15 mouse cellular contexts compared by ENCODE assay signal in genomic region chr17:26115205-26115898, GRCm38 (mm10). TPM values are rescaled to one million over a fixed set of nuclear protein-coding genes. Genes with fewer than 3 reads are reported as not detected.
DNase-seq lines count a peak whose midpoint lies in the region; ATAC-seq and TF ChIP-seq lines count a peak whose summit lies in the region.
"Had no signal": no experiment of that assay in that cellular context is flagged by ENCODE, and none has a peak within 500 bp of the region (broad histone marks: within the 10 kb centered on the region; RNA-seq: fewer than 3 reads in every experiment).

No protein-coding gene starts in this region.

- ATAC-seq in megakaryocyte-erythroid progenitor cell, adult 5-6 weeks (replicated peaks; ENCODE audit: low FRiP score, low TSS enrichment, poor library complexity, severe bottlenecking) = peak; percentile 62
- ATAC-seq: forebrain, embryonic 14.5 days; hindbrain, embryonic 16.5 days had no signal

- TF ChIP-seq POLR2A in MEL (IDR thresholded peaks at IDR 0.05; ENCODE audit: control insufficient read depth in 1 of 2, insufficient read depth in 1 of 2, low read depth in 1 of 2, low read length in 2 of 2, poor library complexity in 1 of 2) = no peak

- H3K79me2 ChIP-seq in MEL (ENCODE audit: control insufficient read depth, insufficient read depth, low read length, poor library complexity) = no peaks in the 10 kb centered on the region; the same call in 1 of the 2 replicates

- TF ChIP-seq CTCF in MEL (IDR thresholded peaks at IDR 0.05 in 2 of 3, conservative IDR thresholded peaks at IDR 0.05 in 1 of 3; ENCODE audit: control insufficient read depth in 1 of 3, insufficient read depth in 1 of 3, low read depth in 2 of 3, low read length in 3 of 3, poor library complexity in 1 of 3, severe bottlenecking in 1 of 3) = no peak

- peaks cover 0 to 2% of the 10 kb centered on the region in 2 experiments; a peak in 2 of 4 replicates for H3K36me3 ChIP-seq in MEL (ENCODE audit: control insufficient read depth in 1 of 2, insufficient read depth in 2 of 2, low read length in 2 of 2)
- H3K36me3 ChIP-seq: heart, embryonic 15.5 days had no signal

- 0 out of 2 replicates have a peak overlapping the region, but pooled peaks have one; percentile 4 for H3K27ac ChIP-seq in MEL (ENCODE audit: control insufficient read depth, low read depth, low read length)
- H3K27ac ChIP-seq: heart, embryonic 15.5 days; macrophage had no signal

- H3K9ac ChIP-seq in MEL (ENCODE audit: control insufficient read depth, low read depth, low read length, poor library complexity, severe bottlenecking) = no peak overlapping the region
- H3K9ac ChIP-seq: heart, embryonic 15.5 days had no signal

- no peaks in the 10 kb centered on the region for H3K9me3 ChIP-seq in MEL (replicated peaks; ENCODE audit: insufficient read depth, low read length)
- H3K9me3 ChIP-seq: heart, embryonic 15.5 days had no signal

- H3K27me3 ChIP-seq in MEL (ENCODE audit: control insufficient read depth in 1 of 2, insufficient read depth in 2 of 2, low read length in 2 of 2) = no peaks in the 10 kb centered on the region

- DNase-seq in MEL (ENCODE audit: low read depth, low spot score) = peak; percentile 42
- DNase-seq in kidney, adult 11 months = peak; percentile 96
- DNase-seq in kidney, postnatal 36 days = peak; percentile 90 to 95
- DNase-seq in thymus, postnatal 10 days (ENCODE audit: low spot score in 2 of 2) = no peak
- DNase-seq in gastrocnemius, adult 18-20 months (ENCODE audit: low spot score) = no peak
- no peak for DNase-seq in thymus, postnatal 4 days
- DNase-seq: adrenal gland, postnatal 36 days; cerebellum, adult 11 months; gastrocnemius, postnatal 36 days; right cerebral cortex, postnatal 25 days had no signal

- peak in 1 of 2 experiments; percentile 55; a peak in 2 of 4 replicates for TF ChIP-seq EP300 in MEL (IDR thresholded peaks at IDR 0.05; ENCODE audit: low read depth in 1 of 2, low read length in 2 of 2)

- TF ChIP-seq RAD21 in MEL (IDR thresholded peaks at IDR 0.05; ENCODE audit: low read depth, low read length) = no peak

- H3K4me1 ChIP-seq in MEL (ENCODE audit: control insufficient read depth in 1 of 2, insufficient read depth in 2 of 2, low read length in 2 of 2) = peaks cover 5 to 37% of the 10 kb centered on the region in 2 experiments; a peak in 3 of 4 replicates

- no peak overlapping the region for H3K4me3 ChIP-seq in MEL (ENCODE audit: control insufficient read depth in 1 of 2, insufficient read depth in 1 of 2, low read depth in 2 of 2, low read length in 2 of 2)
- H3K4me3 ChIP-seq: heart, embryonic 15.5 days had no signal

TF ChIP-seq in MEL, 35 proteins besides CTCF, POLR2A, EP300 and RAD21:
- no peak for TF ChIP-seq NELFE (IDR thresholded peaks at IDR 0.05; ENCODE audit: low read depth, low read length)
- TF ChIP-seq ETS1 (IDR thresholded peaks at IDR 0.05; ENCODE audit: low read depth, low read length) = peak; percentile 43; the same call in 1 of the 2 replicates
- TF ChIP-seq TCF12 (IDR thresholded peaks at IDR 0.05; ENCODE audit: low read depth, low read length) = peak; percentile 73
TF ChIP-seq in MEL: peak in this region for 2.

RNA-seq across cellular contexts. Expression of gene Tmem8, which starts 2.3 kb away (rescaled TPM):
- total RNA-seq in MEL (2012; rRNA removed) = 4.4 and 4.7 TPM in 2 replicates
- 10 to 100 TPM in 1 of 2 experiments, not detected in 1; 16.7 TPM for polyA plus RNA-seq in MEL (2012; ENCODE audit: insufficient read depth in 1 of 2, insufficient read length in 2 of 2, low read depth in 1 of 2, low replicate concordance in 2 of 2, missing spikeins in 1 of 2)
- 38.1 and 41.1 TPM in 2 replicates for total RNA-seq in megakaryocyte-erythroid progenitor cell, adult 5-6 weeks (2014; fragmentation: Nextera tagmentation)
- 6.0 and 18.4 TPM in 2 replicates for total RNA-seq in megakaryocyte-erythroid progenitor cell, adult 5-6 weeks (2017)
- 1 to 10 TPM; 2.0 to 3.9 TPM for total RNA-seq in gastrocnemius, adult 18-20 months (2021)

RNA-seq across cellular contexts. Expression of gene Mrpl28, which starts 7.9 kb away (rescaled TPM):
- 164 and 165 TPM in 2 replicates for total RNA-seq in MEL (2012; rRNA removed)
- polyA plus RNA-seq in MEL (2012; ENCODE audit: insufficient read depth in 1 of 2, insufficient read length in 2 of 2, low read depth in 1 of 2, low replicate concordance in 2 of 2, missing spikeins in 1 of 2) = 100 to 1,000 TPM; 148 to 174 TPM
- total RNA-seq in megakaryocyte-erythroid progenitor cell, adult 5-6 weeks (2014; fragmentation: Nextera tagmentation) = 116 and 152 TPM in 2 replicates
- total RNA-seq in megakaryocyte-erythroid progenitor cell, adult 5-6 weeks (2017) = 30.1 and 63.1 TPM in 2 replicates
- total RNA-seq in gastrocnemius, adult 18-20 months (2021) = 10 to 100 TPM; 57.4 to 66.2 TPM

RNA-seq across cellular contexts. Expression of gene Nme4, which starts 19.9 kb away (rescaled TPM):
- 89.1 and 115 TPM in 2 replicates for total RNA-seq in MEL (2012; rRNA removed)
- 100 to 1,000 TPM; 125 to 430 TPM for polyA plus RNA-seq in MEL (2012; ENCODE audit: insufficient read depth in 1 of 2, insufficient read length in 2 of 2, low read depth in 1 of 2, low replicate concordance in 2 of 2, missing spikeins in 1 of 2)
- 103 and 104 TPM in 2 replicates for total RNA-seq in megakaryocyte-erythroid progenitor cell, adult 5-6 weeks (2014; fragmentation: Nextera tagmentation)
- total RNA-seq in megakaryocyte-erythroid progenitor cell, adult 5-6 weeks (2017) = 70.5 and 80.3 TPM in 2 replicates
- total RNA-seq in gastrocnemius, adult 18-20 months (2021) = 1 to 10 TPM; 2.5 to 2.9 TPM

RNA-seq across cellular contexts. Expression of gene Axin1, which starts 23.1 kb away (rescaled TPM):
- 32.1 and 33.5 TPM in 2 replicates for total RNA-seq in MEL (2012; rRNA removed)
- polyA plus RNA-seq in MEL (2012; ENCODE audit: insufficient read depth in 1 of 2, insufficient read length in 2 of 2, low read depth in 1 of 2, low replicate concordance in 2 of 2, missing spikeins in 1 of 2) = 10 to 100 TPM in 1 of 2 experiments, not detected in 1; 54.2 TPM
- total RNA-seq in megakaryocyte-erythroid progenitor cell, adult 5-6 weeks (2014; fragmentation: Nextera tagmentation) = 29.2 and 32.1 TPM in 2 replicates
- 39.9 and 208 TPM in 2 replicates for total RNA-seq in megakaryocyte-erythroid progenitor cell, adult 5-6 weeks (2017)
- 10 to 100 TPM; 15.7 to 18.2 TPM for total RNA-seq in gastrocnemius, adult 18-20 months (2021)

RNA-seq across cellular contexts. Expression of gene Decr2, which starts 25.2 kb away (rescaled TPM):
- 6.5 TPM in 2 replicates for total RNA-seq in MEL (2012; rRNA removed)
- 10 to 100 TPM in 1 of 2 experiments, not detected in 1; 11.3 TPM for polyA plus RNA-seq in MEL (2012; ENCODE audit: insufficient read depth in 1 of 2, insufficient read length in 2 of 2, low read depth in 1 of 2, low replicate concordance in 2 of 2, missing spikeins in 1 of 2)
- total RNA-seq in megakaryocyte-erythroid progenitor cell, adult 5-6 weeks (2014; fragmentation: Nextera tagmentation) = 6.8 and 7.7 TPM in 2 replicates
- 5.6 and 7.8 TPM in 2 replicates for total RNA-seq in megakaryocyte-erythroid progenitor cell, adult 5-6 weeks (2017)
- 1 to 10 TPM; 2.6 to 2.8 TPM for total RNA-seq in gastrocnemius, adult 18-20 months (2021)

Comparison
In these comparisons a context has a peak if more than half of its experiments do, and no peak if none do; other contexts are left out.
1. DNase-seq: peak in MEL (single experiment), kidney, adult 11 months (single experiment) and kidney, postnatal 36 days (2 of 2); none in thymus, postnatal 10 days (0 of 2), gastrocnemius, adult 18-20 months (single experiment) and thymus, postnatal 4 days (single experiment).
2. RNA of gene Nme4, which starts 19.9 kb away (total RNA-seq): 89.1 to 115 TPM in MEL and 70.5 to 104 TPM in megakaryocyte-erythroid progenitor cell, adult 5-6 weeks; 2.5 to 2.9 TPM in gastrocnemius, adult 18-20 months; every median in the first group is over 10 times any median in the second.